Comparison of ENCODE assay signal across 9 mouse cellular contexts in genomic region chr6:117430876-117431781, GRCm38 (mm10).
DNase-seq lines count a peak whose midpoint lies in the region; ATAC-seq and TF ChIP-seq lines count a peak whose summit lies in the region.
"Had no signal": no experiment of that assay in that cellular context is flagged by ENCODE, and none has a peak within 500 bp of the region (broad histone marks: within the 10 kb centered on the region; RNA-seq: fewer than 3 reads in every experiment).

No protein-coding gene starts in this region.

- no peaks in the 10 kb centered on the region for H3K27me3 ChIP-seq in embryonic facial prominence, embryonic 11.5 days (ENCODE audit: control insufficient read depth, insufficient read depth, low read length)
- H3K27me3 ChIP-seq in kidney, postnatal 0 days (ENCODE audit: insufficient read depth, low read length): no peaks in the 10 kb centered on the region
- H3K27me3 ChIP-seq in lung, embryonic 14.5 days (ENCODE audit: insufficient read depth, low read length): no peaks in the 10 kb centered on the region
- H3K27me3 ChIP-seq: hindbrain, embryonic 15.5 days had no signal

- no peaks in the 10 kb centered on the region for H3K9me3 ChIP-seq in embryonic facial prominence, embryonic 11.5 days (replicated peaks; ENCODE audit: control insufficient read depth, low read length)
- H3K9me3 ChIP-seq in kidney, postnatal 0 days (replicated peaks; ENCODE audit: low read length): no peaks in the 10 kb centered on the region
- H3K9me3 ChIP-seq in lung, embryonic 14.5 days (ENCODE audit: low read depth, low read length): no peaks in the 10 kb centered on the region
- H3K9me3 ChIP-seq: hindbrain, embryonic 15.5 days had no signal

- H3K4me1 ChIP-seq in embryonic facial prominence, embryonic 11.5 days (ENCODE audit: control insufficient read depth, insufficient read depth, low read length): peaks cover 4% of the 10 kb centered on the region
- H3K4me1 ChIP-seq in kidney, postnatal 0 days (replicated peaks; ENCODE audit: insufficient read depth, low read length): peaks cover 16% of the 10 kb centered on the region
- peaks cover 15% of the 10 kb centered on the region for H3K4me1 ChIP-seq in lung, embryonic 14.5 days (ENCODE audit: insufficient read depth)

- peak; percentile 65 for TF ChIP-seq CTCF in kidney, postnatal 0 days (IDR thresholded peaks at IDR 0.05; ENCODE audit: low read depth)
- TF ChIP-seq CTCF in lung, embryonic 14.5 days (IDR thresholded peaks at IDR 0.05; ENCODE audit: low read depth): peak; percentile 61

- peak; percentile 99 for ATAC-seq in frontal cortex, adult (ENCODE audit: low TSS enrichment)
- ATAC-seq in embryonic facial prominence, embryonic 11.5 days (replicated peaks; ENCODE audit: insufficient number of reproducible peaks, low FRiP score, low TSS enrichment, low read depth): peak; percentile 60; the same call in 1 of the 2 replicates
- ATAC-seq in kidney, postnatal 0 days (replicated peaks; ENCODE audit: low FRiP score, low read depth): peak; percentile 80
- peak; percentile 72 for ATAC-seq in lung, embryonic 14.5 days (ENCODE audit: insufficient read depth)

- H3K9ac ChIP-seq in embryonic facial prominence, embryonic 11.5 days (replicated peaks; ENCODE audit: low read length): no peak overlapping the region
- H3K9ac ChIP-seq in kidney, postnatal 0 days (ENCODE audit: low read depth, low read length): no peak overlapping the region
- H3K9ac ChIP-seq in lung, embryonic 14.5 days: no peak overlapping the region
- H3K9ac ChIP-seq: hindbrain, embryonic 15.5 days had no signal

- no peaks in the 10 kb centered on the region for H3K36me3 ChIP-seq in embryonic facial prominence, embryonic 11.5 days (replicated peaks; ENCODE audit: control insufficient read depth, insufficient read depth, low read depth, low read length)
- H3K36me3 ChIP-seq in kidney, postnatal 0 days (ENCODE audit: insufficient read depth, low read length): no peaks in the 10 kb centered on the region
- H3K36me3 ChIP-seq in lung, embryonic 14.5 days (ENCODE audit: insufficient read depth): no peaks in the 10 kb centered on the region
- H3K36me3 ChIP-seq: hindbrain, embryonic 15.5 days had no signal

- no peak for DNase-seq in frontal cortex, postnatal 14 days (ENCODE audit: low spot score in 2 of 2)
- peak; percentile 80 to 83 for DNase-seq in B cell, adult 2 months
- peak; percentile 65 for DNase-seq in embryonic facial prominence, embryonic 11.5 days (ENCODE audit: low spot score)
- DNase-seq in kidney, postnatal 0 days (ENCODE audit: low spot score): peak; percentile 68
- peak; percentile 81 for DNase-seq in lung, embryonic 14.5 days
- peak; percentile 60 to 75 for DNase-seq in right cerebral cortex, postnatal 36 days (ENCODE audit: low spot score in 2 of 2)
- DNase-seq in cerebellum, adult 9-11 months: no peak

- H3K27ac ChIP-seq in embryonic facial prominence, embryonic 11.5 days (replicated peaks; ENCODE audit: low read depth, low read length): peak overlapping the region; percentile 58; the same call in 1 of the 2 replicates
- H3K27ac ChIP-seq in kidney, postnatal 0 days: no peak overlapping the region
- no peak overlapping the region for H3K27ac ChIP-seq in lung, embryonic 14.5 days (ENCODE audit: low read depth)
- H3K27ac ChIP-seq: hindbrain, embryonic 15.5 days had no signal

- no peak overlapping the region for H3K4me2 ChIP-seq in embryonic facial prominence, embryonic 11.5 days (ENCODE audit: low read depth, low read length)
- H3K4me2 ChIP-seq in kidney, postnatal 0 days (ENCODE audit: low read length): no peak overlapping the region
- no peak overlapping the region for H3K4me2 ChIP-seq in lung, embryonic 14.5 days
- H3K4me2 ChIP-seq: hindbrain, embryonic 15.5 days had no signal

- 57% methylated on average over 15 of the region's 15 CpGs for WGBS in embryonic facial prominence, embryonic 11.5 days
- WGBS in kidney, postnatal 0 days: 60% methylated on average over 15 of the region's 15 CpGs
- WGBS in lung, embryonic 14.5 days: 59% methylated on average over 15 of the region's 15 CpGs

- H3K4me3 ChIP-seq in embryonic facial prominence, embryonic 11.5 days (ENCODE audit: low read depth, low read length): no peak overlapping the region
- H3K4me3 ChIP-seq in kidney, postnatal 0 days (replicated peaks; ENCODE audit: low read depth, low read length): no peak overlapping the region
- no peak overlapping the region for H3K4me3 ChIP-seq in lung, embryonic 14.5 days (ENCODE audit: low read depth, low read length)
- H3K4me3 ChIP-seq: hindbrain, embryonic 15.5 days had no signal

Comparison
In these comparisons a context has a peak if more than half of its experiments do, and no peak if none do; other contexts are left out.
1. DNase-seq: peak in B cell, adult 2 months (2 of 2), embryonic facial prominence, embryonic 11.5 days (single experiment), kidney, postnatal 0 days (single experiment), lung, embryonic 14.5 days (single experiment) and right cerebral cortex, postnatal 36 days (2 of 2); none in frontal cortex, postnatal 14 days (0 of 2) and cerebellum, adult 9-11 months (single experiment).
2. Peak in every context shown above with its lines, with median percentiles within 50 percentile points of each other: ATAC-seq.